Mouse (Mus musculus) testis, adult 2 months (tissue): Measurements from ENCODE around the gene Tprn.

Source experiments
- CTCF ChIP-seq: fragments of 200-500 bp; IDR thresholded peaks from 2 replicates; pipeline ENCODE4 v1.5.1; 2012; ENCODE audit warnings: low read depth, mild to moderate bottlenecking, inconsistent platforms, low read length, moderate library complexity; ENCODE audit not compliant: control insufficient read depth, insufficient read depth, insufficient replicate concordance
- POLR2A ChIP-seq: fragments of 200-500 bp; IDR thresholded peaks from 2 replicates; pipeline ENCODE4 v1.6.1; 2012; ENCODE audit warnings: low read depth, mild to moderate bottlenecking, inconsistent platforms, low read length, moderate library complexity; ENCODE audit not compliant: control insufficient read depth

- TF ChIP-seq CTCF (no peak), POLR2A (no peak)
These were observed 29.0 kb upstream of the Tprn start for GRCm38 (mm10) chr2:25233421-25233820.
